Mouse (Mus musculus): ENCODE measurements around the gene Ank. TPM values are rescaled to one million over a fixed set of nuclear protein-coding genes. Genes with fewer than 3 reads are reported as not detected.

Ank gene
- polyA plus RNA-seq, 1 experiment from 2014 or later = 10.8 TPM

- H3K4me1 ChIP-seq (replicated peaks) = 0 out of 2 replicates have a peak, but pooled peaks cover 4% of the 10 kb centered on the region
- no peak overlapping the region for H3K4me2 ChIP-seq
- no peak overlapping the region for H3K9ac ChIP-seq
- no peak overlapping the region for H3K27ac ChIP-seq (replicated peaks)
- H3K36me3 ChIP-seq (replicated peaks) = peaks cover 66% of the 10 kb centered on the region
- H3K4me3 ChIP-seq (replicated peaks) = no peak overlapping the region
- H3K9me3 ChIP-seq (replicated peaks) = no peaks in the 10 kb centered on the region
- 94% methylated on average over 9 of the region's 9 CpGs for WGBS (ENCODE audit: insufficient replicate concordance)
- ATAC-seq (ENCODE audit: insufficient read depth) = no peak
- H3K27me3 ChIP-seq = no peaks in the 10 kb centered on the region
Measured at GRCm38 (mm10) chr15:27590812-27591211, 124.3 kb downstream of the Ank start.

GRCm38 (mm10) chr15:27592620-27593320 is 126.3 kb downstream of the Ank start:
- Histone ChIP-seq H3K4me1 (replicated peaks) (0 out of 2 replicates have a peak, but pooled peaks cover 8% of the 10 kb centered on the region), H3K36me3 (replicated peaks) (peaks cover 75% of the 10 kb centered on the region), H3K4me2 (no peak overlapping the region), H3K4me3 (replicated peaks) (no peak overlapping the region), H3K9me3 (replicated peaks) (no peaks in the 10 kb centered on the region), H3K27me3 (no peaks in the 10 kb centered on the region), H3K9ac (no peak overlapping the region), H3K27ac (replicated peaks) (no peak overlapping the region)
- 83% methylated on average over 19 of the region's 19 CpGs for WGBS (ENCODE audit: insufficient replicate concordance)
- no peak for ATAC-seq (ENCODE audit: insufficient read depth)

- 83% methylated on average over 13 of the region's 13 CpGs for WGBS (ENCODE audit: insufficient replicate concordance)
- Histone ChIP-seq H3K4me1 (replicated peaks) (0 out of 2 replicates have a peak, but pooled peaks cover 8% of the 10 kb centered on the region), H3K9ac (no peak overlapping the region), H3K36me3 (replicated peaks) (peaks cover 75% of the 10 kb centered on the region), H3K9me3 (replicated peaks) (no peaks in the 10 kb centered on the region), H3K4me3 (replicated peaks) (no peak overlapping the region), H3K27me3 (no peaks in the 10 kb centered on the region), H3K27ac (replicated peaks) (no peak overlapping the region), H3K4me2 (no peak overlapping the region)
- no peak for ATAC-seq (ENCODE audit: insufficient read depth)
Measured at GRCm38 (mm10) chr15:27593717-27594116, 127.2 kb downstream of the Ank start.

GRCm38 (mm10) chr15:27594973-27595372 is 128.5 kb downstream of the Ank start:
- Histone ChIP-seq H3K27ac (replicated peaks) (no peak overlapping the region), H3K9me3 (replicated peaks) (no peaks in the 10 kb centered on the region), H3K27me3 (no peaks in the 10 kb centered on the region), H3K9ac (no peak overlapping the region), H3K36me3 (replicated peaks) (peaks cover 81% of the 10 kb centered on the region), H3K4me3 (replicated peaks) (no peak overlapping the region), H3K4me2 (no peak overlapping the region), H3K4me1 (replicated peaks) (0 out of 2 replicates have a peak, but pooled peaks cover 8% of the 10 kb centered on the region)
- no peak for ATAC-seq (ENCODE audit: insufficient read depth)
- WGBS (ENCODE audit: insufficient replicate concordance) = 79% methylated on average over 4 of the region's 4 CpGs

GRCm38 (mm10) chr15:27595560-27595959 is 129.1 kb downstream of the Ank start:
- H3K9ac ChIP-seq = no peak overlapping the region
- H3K27me3 ChIP-seq = no peaks in the 10 kb centered on the region
- H3K4me3 ChIP-seq (replicated peaks) = no peak overlapping the region
- H3K36me3 ChIP-seq (replicated peaks) = peaks cover 81% of the 10 kb centered on the region
- no peak for ATAC-seq (ENCODE audit: insufficient read depth)
- 76% methylated on average over 8 of the region's 8 CpGs for WGBS (ENCODE audit: insufficient replicate concordance)
- H3K4me1 ChIP-seq (replicated peaks) = 0 out of 2 replicates have a peak, but pooled peaks cover 8% of the 10 kb centered on the region
- no peak overlapping the region for H3K27ac ChIP-seq (replicated peaks)
- no peaks in the 10 kb centered on the region for H3K9me3 ChIP-seq (replicated peaks)
- H3K4me2 ChIP-seq = no peak overlapping the region

- Histone ChIP-seq H3K9me3 (replicated peaks) (no peaks in the 10 kb centered on the region), H3K27me3 (no peaks in the 10 kb centered on the region), H3K4me3 (replicated peaks) (no peak overlapping the region), H3K4me1 (replicated peaks) (peaks cover 15% of the 10 kb centered on the region; the same call in 1 of the 2 replicates), H3K4me2 (no peak overlapping the region), H3K9ac (no peak overlapping the region), H3K36me3 (replicated peaks) (peaks cover 76% of the 10 kb centered on the region), H3K27ac (replicated peaks) (no peak overlapping the region)
- 24% methylated on average over 3 of the region's 3 CpGs for WGBS (ENCODE audit: insufficient replicate concordance)
- ATAC-seq (ENCODE audit: insufficient read depth) = no peak
Measured at GRCm38 (mm10) chr15:27596463-27597140, 130.1 kb downstream of the Ank start.

GRCm38 (mm10) chr15:27597516-27597915 is 131.0 kb downstream of the Ank start:
- no peak for ATAC-seq (ENCODE audit: insufficient read depth)
- H3K27me3 ChIP-seq = no peaks in the 10 kb centered on the region
- H3K4me3 ChIP-seq (replicated peaks) = no peak overlapping the region
- H3K9me3 ChIP-seq (replicated peaks) = no peaks in the 10 kb centered on the region
- no peak overlapping the region for H3K27ac ChIP-seq (replicated peaks)
- H3K4me1 ChIP-seq (replicated peaks) = peaks cover 17% of the 10 kb centered on the region; the same call in 1 of the 2 replicates
- 79% methylated on average over 4 of the region's 4 CpGs for WGBS (ENCODE audit: insufficient replicate concordance)
- H3K4me2 ChIP-seq = no peak overlapping the region
- no peak overlapping the region for H3K9ac ChIP-seq
- peaks cover 69% of the 10 kb centered on the region for H3K36me3 ChIP-seq (replicated peaks)

- Histone ChIP-seq H3K4me1 (replicated peaks) (peaks cover 17% of the 10 kb centered on the region; the same call in 1 of the 2 replicates), H3K36me3 (replicated peaks) (peaks cover 66% of the 10 kb centered on the region), H3K9ac (no peak overlapping the region), H3K27ac (replicated peaks) (no peak overlapping the region), H3K9me3 (replicated peaks) (no peaks in the 10 kb centered on the region), H3K4me2 (no peak overlapping the region), H3K27me3 (no peaks in the 10 kb centered on the region), H3K4me3 (replicated peaks) (no peak overlapping the region)
- 88% methylated on average over 13 of the region's 13 CpGs for WGBS (ENCODE audit: insufficient replicate concordance)
- no peak for ATAC-seq (ENCODE audit: insufficient read depth)
Measured at GRCm38 (mm10) chr15:27598786-27599385, 132.4 kb downstream of the Ank start.

- peaks cover 64% of the 10 kb centered on the region for H3K36me3 ChIP-seq (replicated peaks)
- 71% methylated on average over 5 of the region's 5 CpGs for WGBS (ENCODE audit: insufficient replicate concordance)
Measured at GRCm38 (mm10) chr15:27600524-27600923, 134.0 kb downstream of the Ank start.

GRCm38 (mm10) chr15:27604558-27604957 is 138.1 kb downstream of the Ank start:
- peaks cover 76% of the 10 kb centered on the region for H3K36me3 ChIP-seq (replicated peaks)

More at GRCm38 (mm10) chr15:27600524-27600923, 134.0 kb downstream of the Ank start:
- Histone ChIP-seq H3K27me3 (no peaks in the 10 kb centered on the region), H3K9ac (no peak overlapping the region), H3K4me3 (replicated peaks) (no peak overlapping the region), H3K4me1 (replicated peaks) (peaks cover 15% of the 10 kb centered on the region; the same call in 1 of the 2 replicates), H3K27ac (replicated peaks) (no peak overlapping the region), H3K9me3 (replicated peaks) (no peaks in the 10 kb centered on the region), H3K4me2 (no peak overlapping the region)
- ATAC-seq (ENCODE audit: insufficient read depth) = no peak

GRCm38 (mm10) chr15:27605252-27605651 is 138.8 kb downstream of the Ank start:
- Histone ChIP-seq H3K4me2 (no peak overlapping the region), H3K4me1 (replicated peaks) (peaks cover 8% of the 10 kb centered on the region; the same call in 1 of the 2 replicates), H3K9ac (no peak overlapping the region), H3K36me3 (replicated peaks) (peaks cover 75% of the 10 kb centered on the region), H3K27me3 (no peaks in the 10 kb centered on the region), H3K9me3 (replicated peaks) (no peaks in the 10 kb centered on the region), H3K27ac (replicated peaks) (no peak overlapping the region), H3K4me3 (replicated peaks) (no peak overlapping the region)
- WGBS (ENCODE audit: insufficient replicate concordance) = 71% methylated on average over 3 of the region's 3 CpGs
- ATAC-seq (ENCODE audit: insufficient read depth) = no peak

More at GRCm38 (mm10) chr15:27604558-27604957, 138.1 kb downstream of the Ank start:
- Histone ChIP-seq H3K9me3 (replicated peaks) (no peaks in the 10 kb centered on the region), H3K27ac (replicated peaks) (no peak overlapping the region), H3K9ac (no peak overlapping the region), H3K4me1 (replicated peaks) (peaks cover 8% of the 10 kb centered on the region; the same call in 1 of the 2 replicates), H3K4me2 (no peak overlapping the region), H3K4me3 (replicated peaks) (no peak overlapping the region), H3K27me3 (no peaks in the 10 kb centered on the region)
- 77% methylated on average over 3 of the region's 3 CpGs for WGBS (ENCODE audit: insufficient replicate concordance)
- peak; percentile 38; the same call in 1 of the 2 replicates for ATAC-seq (ENCODE audit: insufficient read depth)
